Mouse (Mus musculus) liver, adult 2 months (tissue): ENCODE results near the gene Eps8l2.

Source experiments
- CTCF ChIP-seq: fragments of 200-500 bp; IDR thresholded peaks from 2 replicates; pipeline ENCODE4 v1.5.1; 2011; ENCODE audit warnings: low read depth, low read length, control low read depth
- POLR2A ChIP-seq: fragments of 200-500 bp; IDR thresholded peaks from 2 replicates; pipeline ENCODE4 v1.6.1; 2011; ENCODE audit warnings: low read length, control low read depth; ENCODE audit not compliant: insufficient read depth; ENCODE audit errors: extremely low read depth

DNA sequence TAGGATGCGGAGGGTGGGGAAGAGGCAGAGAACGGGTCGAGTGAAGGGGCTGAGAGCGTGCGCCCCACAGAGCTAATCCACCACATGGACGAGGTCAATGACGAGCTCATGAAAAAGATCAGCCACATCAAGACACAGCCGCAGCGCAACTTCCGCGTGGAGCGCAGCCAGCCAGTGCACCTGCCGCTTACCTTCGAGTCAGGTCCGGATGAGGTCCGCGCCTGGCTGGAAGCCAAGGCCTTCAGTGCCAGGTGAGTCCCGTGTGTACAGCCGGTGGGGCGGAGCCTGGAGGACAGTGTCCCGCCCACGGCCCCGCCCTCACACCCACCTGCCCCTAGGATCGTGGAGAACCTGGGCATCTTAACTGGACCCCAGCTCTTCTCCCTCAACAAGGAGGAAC is 22.8 kb downstream of the Eps8l2 start:
- TF ChIP-seq CTCF (no peak), POLR2A (no peak)
